Mouse (Mus musculus): ENCODE measurements around the gene Shc4. TPM values are rescaled to one million over a fixed set of nuclear protein-coding genes. Genes with fewer than 3 reads are reported as not detected.
A peak's percentile ranks its signal among the peaks of the same experiment; 100 is the strongest.

Shc4 gene
- total RNA-seq, 2 experiments from 2014 or later: 0.51 to 0.67 TPM

- no peak for DNase-seq
These were observed 79.0 kb downstream of the Shc4 start for GRCm38 (mm10) chr2:125644912-125645311.

DNA sequence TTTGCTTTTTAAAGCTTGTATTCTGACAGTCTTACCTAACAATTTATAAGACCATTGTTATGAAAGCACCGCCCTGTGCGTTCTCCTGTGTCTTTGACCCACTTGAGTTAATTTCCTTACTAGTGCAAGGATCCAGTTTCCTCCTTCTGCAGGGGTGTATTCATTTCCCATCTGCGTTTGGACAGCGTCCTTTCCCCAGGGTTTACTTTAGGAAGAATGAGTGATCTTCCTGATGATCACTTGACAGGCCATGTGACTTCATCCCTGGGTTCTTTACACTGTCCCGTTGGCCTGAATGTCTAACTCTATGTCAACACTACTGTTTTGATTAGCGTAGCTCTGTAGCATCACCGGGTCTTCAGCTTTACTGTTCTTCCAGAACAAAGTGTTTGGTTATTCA, 86.6 kb downstream of the Shc4 start:
- DNase-seq: peak in 1 of 2 experiments; percentile 19

GRCm38 (mm10) chr2:125630010-125630409, 93.9 kb downstream of the Shc4 start:
- DNase-seq: peak in 1 of 2 experiments; percentile 30

GRCm38 (mm10) chr2:125628487-125628886, 95.5 kb downstream of the Shc4 start:
- no peak for DNase-seq

DNA sequence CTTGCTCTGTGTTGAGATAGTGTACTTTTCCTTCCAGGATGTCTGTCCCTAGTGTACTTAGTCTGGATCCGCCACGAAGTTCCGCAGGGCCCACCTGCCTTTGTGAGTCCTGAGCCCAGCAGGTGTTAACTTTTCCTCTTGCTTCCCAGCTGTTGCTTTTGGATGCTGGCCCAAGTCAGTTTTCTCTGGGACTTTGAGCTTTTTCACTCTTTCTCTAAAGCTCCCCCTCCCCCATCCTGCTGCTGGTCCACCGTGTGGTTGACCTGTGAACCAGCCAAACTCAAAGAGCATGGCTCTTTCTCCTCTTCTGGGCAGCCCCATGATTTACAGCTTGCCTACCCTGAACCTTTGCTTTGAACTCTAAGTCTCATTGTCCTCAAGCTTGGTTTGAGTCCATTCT, 97.4 kb downstream of the Shc4 start:
- DNase-seq: no peak

DNA sequence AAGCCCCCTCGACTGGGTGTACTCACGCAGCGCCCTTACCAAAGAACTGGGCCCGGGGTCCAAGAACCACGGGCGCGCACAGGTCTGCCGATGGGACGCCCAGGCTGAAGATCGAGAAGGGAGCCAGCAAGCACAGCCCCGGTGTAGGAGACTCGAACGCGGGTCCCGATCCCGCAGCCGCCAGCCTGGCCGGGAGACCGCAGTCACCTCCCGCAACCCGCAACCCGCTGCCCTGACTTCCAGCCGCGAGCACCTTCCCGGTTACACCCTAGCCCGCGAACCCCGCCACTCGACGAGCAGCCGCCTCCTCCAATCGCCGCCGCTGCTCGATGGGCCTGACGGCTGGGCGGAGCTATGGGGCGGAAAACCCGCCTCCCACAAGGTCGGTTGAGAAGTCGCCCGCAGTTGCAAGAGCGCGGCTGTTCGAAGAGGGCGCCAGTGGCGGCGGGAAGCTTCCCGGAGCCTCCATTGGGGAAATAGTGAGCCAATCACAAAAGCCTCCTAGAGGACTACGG, 99.1 kb downstream of the Shc4 start, which contains the start of gene Cep152:
Gene Cep152, minus strand, starts transcription at position 277 of the 515 bp plus-strand sequence.
- peak; percentile 97 to 99 for DNase-seq

DNA sequence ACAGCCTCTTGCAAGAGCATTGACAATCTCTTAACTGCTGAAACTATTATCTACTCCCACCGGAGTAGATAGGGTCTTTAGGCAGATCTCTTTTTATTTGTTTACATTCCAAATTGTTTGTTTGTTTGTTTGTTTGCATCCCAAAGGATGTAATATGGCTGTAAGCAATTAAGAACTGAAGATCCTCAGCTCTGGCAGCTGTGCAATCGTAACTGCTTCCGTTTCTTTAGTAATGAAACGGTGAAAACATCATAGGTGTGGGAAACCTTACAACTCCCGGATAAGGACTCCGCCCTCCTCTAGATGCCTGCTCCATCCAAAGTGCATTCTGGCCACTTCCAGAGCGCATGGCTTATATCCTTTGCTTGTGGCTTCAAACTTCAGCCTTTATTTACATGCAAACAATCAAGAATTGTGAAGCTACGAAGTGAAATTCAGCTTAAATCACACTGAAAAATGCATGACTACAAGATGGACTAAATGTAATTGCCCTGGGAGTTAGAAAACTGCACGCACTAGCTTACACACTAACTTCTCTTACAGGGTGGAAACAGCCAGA, 99.7 kb downstream of the Shc4 start:
- DNase-seq: no peak

DNA sequence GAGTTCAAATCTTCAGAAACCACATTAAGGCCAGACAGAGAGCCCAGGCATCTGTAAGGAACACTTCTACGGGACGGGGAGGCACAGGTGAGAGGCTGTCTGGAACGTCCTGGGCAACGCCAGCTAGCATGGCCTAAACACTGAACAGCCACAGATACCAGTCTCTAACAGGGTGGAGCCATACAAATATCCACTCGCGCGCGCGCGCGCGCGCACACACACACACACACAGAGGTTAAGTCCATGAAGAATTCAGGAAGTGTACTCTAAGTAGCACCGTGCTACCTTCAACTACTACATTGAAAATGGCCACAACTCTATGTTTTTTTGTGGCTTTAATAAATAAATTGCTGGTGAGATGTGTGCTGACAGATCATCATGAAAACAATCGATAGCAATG, 100.7 kb downstream of the Shc4 start:
- DNase-seq: no peak

DNA sequence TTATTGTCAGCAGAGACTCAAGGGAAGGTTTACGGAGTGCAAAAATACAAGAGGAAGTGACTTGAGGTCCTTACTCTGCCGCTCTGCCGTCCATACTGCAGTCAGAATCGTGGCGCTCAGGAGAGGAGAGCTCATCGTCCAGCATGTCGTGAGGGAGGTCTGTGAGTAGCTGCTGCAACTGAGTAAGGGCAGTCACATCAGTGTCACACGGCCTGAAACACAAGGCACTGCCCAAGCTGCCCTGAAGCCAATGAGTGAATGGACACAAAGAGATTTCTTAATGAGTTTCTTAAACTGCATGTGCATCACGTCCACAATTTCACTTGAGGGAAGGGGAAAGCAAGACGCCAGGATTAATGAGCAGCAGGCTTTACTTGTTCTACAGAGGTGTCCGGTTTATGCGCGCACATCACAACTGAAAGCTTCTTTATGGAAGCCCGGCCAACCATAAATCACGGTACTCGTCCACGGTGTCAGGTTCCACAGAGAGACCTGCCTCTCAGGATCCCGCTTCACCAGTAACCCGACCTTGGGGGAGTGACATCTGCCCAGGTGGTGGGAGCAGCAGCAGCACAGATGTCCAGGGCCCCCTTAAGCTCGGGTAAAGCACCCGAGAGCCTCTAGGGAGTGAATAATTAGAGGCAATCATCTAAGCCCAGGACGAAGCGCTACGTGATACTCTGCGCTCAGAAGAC, 103.6 kb downstream of the Shc4 start:
- DNase-seq: no peak

- no peak for DNase-seq
These were observed 108.0 kb downstream of the Shc4 start for GRCm38 (mm10) chr2:125615858-125616424.

GRCm38 (mm10) chr2:125615440-125615839, 108.5 kb downstream of the Shc4 start:
- DNase-seq: no peak

- DNase-seq: peak; percentile 67 to 76
These were observed 117.6 kb downstream of the Shc4 start for GRCm38 (mm10) chr2:125606220-125606845.

GRCm38 (mm10) chr2:125604646-125605045, 119.3 kb downstream of the Shc4 start:
- peak; percentile 57 to 82 for DNase-seq

DNA sequence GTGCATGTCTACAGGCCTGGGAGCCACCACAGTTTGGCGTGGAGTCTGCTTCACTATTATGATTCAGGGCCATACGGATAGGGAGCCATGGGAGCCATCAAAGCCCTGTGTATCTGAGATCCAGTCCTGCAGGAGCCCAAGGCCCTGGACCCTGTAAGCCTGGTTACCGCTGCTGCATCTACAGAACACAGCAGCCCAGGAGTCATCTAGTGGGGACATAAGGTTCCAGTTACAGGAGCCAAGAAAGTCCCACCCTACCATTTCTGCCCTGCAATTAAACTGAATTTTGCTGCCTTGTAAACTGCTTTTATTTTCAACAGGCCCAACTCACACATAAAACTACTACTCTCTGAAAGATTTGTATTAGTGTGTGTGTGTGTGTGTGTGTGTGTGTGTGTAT, 121.0 kb downstream of the Shc4 start:
- no peak for DNase-seq

DNA sequence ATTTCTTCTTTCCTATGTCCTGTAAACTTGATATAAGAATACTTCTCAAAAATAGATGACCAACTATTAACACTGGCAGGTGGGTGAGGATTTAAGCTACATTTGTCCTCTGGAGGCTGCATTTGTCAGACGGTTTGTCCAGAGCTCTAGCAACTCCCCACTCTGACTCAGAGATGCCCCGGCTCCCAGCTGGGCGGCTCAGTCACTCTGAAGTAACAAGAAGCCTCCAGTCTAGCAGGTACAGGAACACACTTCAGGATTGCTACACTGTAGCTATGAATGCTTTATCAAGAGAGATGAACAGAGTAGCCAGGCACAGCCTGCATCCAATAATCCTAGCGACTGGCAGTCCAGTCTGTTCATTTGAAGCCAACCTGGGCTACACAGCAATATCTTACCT, 125.0 kb downstream of the Shc4 start:
- no peak for DNase-seq

DNA sequence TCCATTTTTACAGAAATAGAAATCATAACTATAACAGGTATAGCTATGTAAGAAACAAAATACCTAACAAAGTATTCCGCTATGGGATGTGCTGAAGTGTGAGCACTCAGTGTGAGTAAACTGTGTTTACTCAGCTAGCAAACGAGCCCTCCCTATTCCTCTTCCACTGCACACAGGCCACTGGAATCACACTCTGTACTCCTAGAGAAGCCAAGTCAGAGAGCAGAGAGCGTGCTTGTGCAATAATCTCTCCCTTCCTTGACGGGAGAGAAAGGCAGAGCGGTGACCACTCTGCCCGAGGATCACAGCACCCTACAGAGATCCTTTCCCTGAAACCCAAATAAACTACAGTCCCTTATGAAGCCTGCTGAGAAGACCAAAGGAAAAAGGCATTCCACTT, 125.7 kb downstream of the Shc4 start:
- DNase-seq: peak; percentile 25 to 58

DNA sequence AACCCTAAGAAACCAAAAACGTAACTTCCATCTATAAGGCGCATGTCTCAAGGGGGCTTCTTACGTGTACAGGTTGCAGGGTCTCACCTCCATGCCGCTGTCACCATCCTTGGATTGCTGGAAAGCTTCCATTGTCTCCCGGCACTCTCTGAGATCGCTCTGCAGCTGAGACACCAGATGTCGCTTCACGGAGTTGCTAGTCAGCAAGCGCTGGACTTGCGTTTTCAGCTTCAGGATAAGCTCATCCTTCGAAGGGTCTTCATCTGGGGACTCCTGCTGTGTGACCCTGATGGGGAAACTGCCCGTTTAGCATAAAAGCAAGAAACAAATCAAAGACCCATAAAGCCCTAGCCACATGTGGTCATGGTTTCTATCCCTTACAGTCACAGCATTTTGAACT, 129.2 kb downstream of the Shc4 start:
- no peak for DNase-seq

DNA sequence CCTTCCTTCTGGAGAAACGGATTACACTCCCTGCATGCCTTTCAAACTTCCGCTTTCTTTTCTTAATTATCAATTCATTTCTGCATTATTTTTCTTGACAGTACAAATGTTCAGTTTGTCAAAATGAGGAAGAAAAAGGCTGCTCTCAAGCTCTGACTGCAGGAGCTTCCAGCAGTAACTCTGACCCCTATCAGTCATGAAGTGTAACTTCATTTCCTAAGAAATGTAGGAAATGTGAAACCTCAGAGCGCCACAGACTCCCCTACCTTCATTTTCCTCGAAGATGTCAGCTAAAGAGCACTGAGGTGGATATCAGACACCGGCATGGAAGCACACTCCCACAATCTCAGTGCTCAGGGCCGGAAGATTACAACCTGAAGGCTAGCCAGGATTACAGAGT, 129.9 kb downstream of the Shc4 start:
- DNase-seq: no peak

GRCm38 (mm10) chr2:125591895-125592294, 132.1 kb downstream of the Shc4 start:
- no peak for DNase-seq

DNA sequence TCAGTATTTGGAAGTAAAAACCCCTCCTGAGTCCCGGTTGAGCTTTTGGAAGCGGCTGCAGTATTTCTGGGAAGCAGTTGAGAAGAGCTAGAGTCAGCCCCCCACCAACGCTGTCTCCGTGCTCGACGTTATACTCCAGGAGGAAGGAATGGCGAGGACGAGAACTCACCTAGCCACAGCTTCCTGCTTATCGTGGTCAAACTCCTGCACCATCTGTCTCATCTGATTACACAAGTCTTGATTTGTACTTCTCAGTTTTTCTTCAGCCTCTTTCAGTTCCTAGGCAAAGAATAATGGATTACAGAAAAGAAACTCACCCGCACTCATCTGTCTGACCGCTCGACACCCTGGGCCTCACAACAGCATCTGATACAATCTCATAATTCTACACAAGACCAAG, 134.7 kb downstream of the Shc4 start:
- DNase-seq: no peak

DNA sequence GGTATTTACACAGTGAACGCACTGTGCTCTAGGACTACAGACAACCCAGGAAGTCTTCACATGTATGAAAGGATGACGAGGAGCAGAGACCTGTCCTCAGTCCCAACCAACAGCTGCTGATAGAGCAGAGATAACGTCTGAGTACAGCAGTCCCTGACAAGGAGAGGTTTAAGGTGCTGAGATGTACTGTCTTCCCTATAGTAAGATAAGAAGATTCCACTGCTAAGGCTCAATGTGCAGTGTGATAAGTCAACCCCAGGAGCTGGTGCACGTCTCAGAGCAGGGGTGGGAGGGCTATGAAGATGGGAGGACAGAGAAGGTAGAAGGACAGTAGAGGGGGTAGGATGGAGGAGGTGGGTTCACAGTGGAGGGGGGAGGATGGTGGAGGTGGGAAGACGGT, 142.9 kb downstream of the Shc4 start:
- no peak for DNase-seq

DNA sequence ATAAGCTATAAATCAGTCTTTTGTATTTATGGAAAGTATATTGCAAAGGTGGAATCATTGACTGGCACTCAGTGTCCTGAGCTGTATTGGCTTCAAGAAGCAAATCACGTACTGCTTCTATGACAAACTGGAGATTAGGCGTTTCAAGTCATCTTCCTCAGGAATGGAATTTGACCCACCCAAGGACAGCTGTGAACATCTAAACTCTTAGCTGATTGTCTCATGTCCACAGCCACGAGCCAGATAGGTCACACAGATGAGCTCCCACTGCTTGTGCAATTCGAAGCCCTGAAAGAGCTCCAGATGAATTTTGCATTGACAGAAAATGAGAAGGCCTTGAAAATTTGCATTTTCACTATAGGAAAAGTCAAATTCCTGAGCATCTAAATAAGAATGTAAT, 146.3 kb downstream of the Shc4 start:
- DNase-seq: peak; percentile 26 to 58
